Mouse (Mus musculus) forebrain, embryonic 10.5 days (tissue): Measurements from ENCODE around the gene Zfhx3. TPM values are rescaled to one million over a fixed set of nuclear protein-coding genes. Genes with fewer than 3 reads are reported as not detected.

Source experiments
- DNase-seq: peaks from one replicate; pipeline ENCODE4 v3.0.0-alpha.2; 2017; ENCODE audit warnings: low spot score; ENCODE audit errors: extremely low spot score
- H3K27ac ChIP-seq: fragments of 300-500 bp; sonication (generic); 2 replicates; pipeline ENCODE4 v1.5.1; 2016; ENCODE audit warnings: mild to moderate bottlenecking
- H3K27me3 ChIP-seq: fragments of 300-500 bp; sonication (generic); 2 replicates; pipeline ENCODE4 v1.6.1; 2016; ENCODE audit warnings: mild to moderate bottlenecking; ENCODE audit not compliant: poor library complexity, severe bottlenecking
- H3K36me3 ChIP-seq: fragments of 300-500 bp; sonication (generic); replicated peaks from 2 replicates; pipeline ENCODE4 v1.6.1; 2016; ENCODE audit warnings: mild to moderate bottlenecking, moderate library complexity
- H3K4me1 ChIP-seq: fragments of 300-500 bp; sonication (generic); 2 replicates; pipeline ENCODE4 v1.6.1; 2016
- H3K4me3 ChIP-seq: fragments of 300-500 bp; sonication (generic); 2 replicates; pipeline ENCODE4 v1.5.1; 2016; ENCODE audit warnings: mild to moderate bottlenecking, moderate library complexity
- H3K9me3 ChIP-seq: fragments of 300-500 bp; sonication (generic); 2 replicates; pipeline ENCODE4 v1.6.1; 2016; ENCODE audit warnings: mild to moderate bottlenecking, moderate library complexity
- WGBS: fragments of 180-500 bp; shearing (Covaris S2); methylation state at CpG from one replicate; pipeline ENCODE4 v1.1.7; 2016; 5-methylcytosine and 5-hydroxymethylcytosine counted together
- polyA plus RNA-seq: library from polyadenylated mRNA; unstranded; fragments of >200 nt; fragmentation: Nextera tagmentation; extraction: Ambion mirVana; gene quantifications from 2 replicates; pipeline ENCODE4 v1.2.1, GENCODE M21; 2016

Zfhx3 gene
- polyA plus RNA-seq, 1 experiment from 2014 or later: 11.4 TPM

DNA sequence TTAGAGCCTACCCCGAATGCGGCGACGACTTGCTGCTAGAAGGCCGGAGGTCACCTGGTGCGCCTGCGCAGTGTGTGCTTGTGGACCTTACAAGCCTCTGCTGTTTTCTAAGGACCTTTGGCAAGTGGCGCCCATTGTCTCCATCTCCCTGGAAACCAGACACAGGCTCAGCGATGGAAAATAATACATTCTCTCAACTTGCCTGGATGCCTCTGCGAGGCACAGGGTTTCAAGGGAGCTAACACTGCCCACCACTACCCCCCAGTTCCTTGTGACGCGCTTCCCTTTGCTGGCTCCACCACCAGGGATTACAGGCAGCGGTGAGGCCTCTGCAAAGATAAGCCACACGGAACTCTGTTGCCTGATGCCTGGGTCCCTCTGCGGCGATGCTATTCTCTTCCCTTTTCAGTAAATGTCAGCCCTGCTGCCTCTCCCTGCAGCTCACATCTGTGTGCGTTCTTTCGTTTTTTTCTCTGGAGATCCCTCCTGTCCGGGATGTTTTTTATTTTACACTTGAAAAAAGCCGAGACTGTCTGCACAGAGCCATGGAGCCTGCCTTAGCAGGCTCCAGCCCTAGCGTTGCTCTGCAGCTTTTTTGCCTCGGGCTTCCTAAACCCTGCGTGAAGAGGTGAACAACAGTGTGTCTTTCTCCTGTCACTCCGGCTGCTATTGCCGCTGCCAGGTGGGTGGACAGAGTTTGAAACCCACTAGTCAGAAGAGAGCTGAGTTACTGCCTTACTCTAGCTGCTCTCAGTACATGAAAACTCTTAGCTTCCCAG, 464.5 kb downstream of the Zfhx3 start:
- Histone ChIP-seq H3K27ac (peak overlapping the region; percentile 83), H3K4me3 (peak overlapping the region; percentile 38), H3K36me3 (no peaks in the 10 kb centered on the region)

DNA sequence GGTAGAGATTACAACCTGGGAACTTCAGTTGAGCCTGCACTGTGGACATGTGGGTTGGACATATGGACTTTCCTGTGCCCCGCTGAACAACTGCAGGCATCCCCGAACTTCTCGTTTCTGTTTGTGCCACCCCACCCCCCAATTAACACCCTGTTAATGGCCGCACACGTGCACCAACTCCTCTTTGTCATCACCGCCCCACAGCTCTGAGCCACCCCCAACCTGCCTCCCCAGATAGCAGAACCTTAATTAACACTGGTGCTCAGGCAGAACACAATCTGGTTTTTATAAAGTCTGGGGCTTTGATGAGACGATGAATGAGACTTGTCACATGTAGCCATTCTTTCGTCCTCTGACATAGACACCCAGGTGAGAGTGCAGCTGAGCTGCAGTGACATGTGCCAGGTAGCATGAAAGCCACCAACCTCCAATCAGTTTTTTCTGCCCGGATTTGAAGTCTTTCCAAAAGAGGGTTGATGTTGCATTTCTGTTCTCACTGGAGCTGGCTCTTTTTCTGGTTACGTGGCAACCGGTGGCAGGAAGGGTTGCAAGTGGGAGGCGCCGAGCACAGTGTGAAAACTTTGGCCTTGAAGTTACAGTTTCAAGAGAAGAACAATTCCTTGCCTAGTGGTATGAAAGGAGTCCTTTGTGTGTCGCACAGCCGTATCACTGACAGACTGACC, 476.9 kb downstream of the Zfhx3 start:
- Histone ChIP-seq H3K9me3 (no peaks in the 10 kb centered on the region), H3K4me3 (no peak overlapping the region), H3K4me1 (peaks cover 22% of the 10 kb centered on the region), H3K36me3 (no peaks in the 10 kb centered on the region), H3K27ac (no peak overlapping the region), H3K27me3 (peaks cover 45% of the 10 kb centered on the region)
- DNase-seq: no peak
- 64% methylated on average over 15 of the region's 15 CpGs for WGBS

More for the DNA sequence above, 464.5 kb downstream of the Zfhx3 start:
- peak; percentile 72 for DNase-seq
- H3K27me3 ChIP-seq: peaks cover 24% of the 10 kb centered on the region
- H3K4me1 ChIP-seq: peaks cover 27% of the 10 kb centered on the region
- no peaks in the 10 kb centered on the region for H3K9me3 ChIP-seq
- 29% methylated on average over 25 of the region's 25 CpGs for WGBS

DNA sequence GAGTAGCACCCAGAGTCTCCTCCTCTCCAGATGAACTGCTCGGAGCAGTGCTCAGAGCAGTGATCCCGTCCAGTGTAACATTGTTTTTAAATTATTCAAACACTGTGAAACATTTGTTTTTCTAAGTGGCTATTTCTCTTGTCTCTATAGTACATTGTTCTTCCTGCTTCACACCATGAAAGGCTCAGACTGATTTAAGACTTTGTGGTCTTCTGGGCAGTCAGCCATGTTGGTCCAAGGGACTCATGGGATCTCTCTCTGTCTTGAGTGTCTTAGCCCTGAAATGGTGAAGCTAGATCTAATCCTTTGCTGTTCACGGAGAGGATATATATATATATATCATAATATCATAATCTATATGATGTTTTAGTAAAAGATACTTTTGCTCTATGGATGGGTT, 480.1 kb downstream of the Zfhx3 start:
- WGBS: 77% methylated on average over 3 of the region's 3 CpGs

DNA sequence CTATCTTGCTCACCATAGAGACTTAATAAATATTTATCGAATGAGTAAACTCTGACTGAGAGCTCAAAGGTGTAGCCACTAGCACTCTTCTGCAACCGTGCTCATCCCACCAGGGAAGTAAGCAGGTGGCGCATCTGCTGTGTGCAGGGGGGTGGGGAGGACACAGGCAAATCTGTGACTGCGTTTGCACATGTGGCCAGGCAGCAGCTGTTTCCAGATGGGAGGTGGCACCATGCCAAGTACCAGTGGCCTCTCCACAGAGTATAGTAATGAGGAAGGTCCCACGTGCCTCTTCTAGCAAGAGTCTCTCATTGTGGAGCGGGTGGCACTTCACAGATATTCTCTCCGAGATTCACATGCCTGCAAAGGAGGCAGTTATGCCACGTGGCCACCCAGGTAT, 481.9 kb downstream of the Zfhx3 start:
- Histone ChIP-seq H3K36me3 (no peaks in the 10 kb centered on the region), H3K4me1 (peaks cover 12% of the 10 kb centered on the region), H3K27me3 (peaks cover 45% of the 10 kb centered on the region), H3K9me3 (no peaks in the 10 kb centered on the region), H3K27ac (no peak overlapping the region), H3K4me3 (no peak overlapping the region)
- no peak for DNase-seq
- WGBS: 87% methylated on average over 8 of the region's 8 CpGs

More for the DNA sequence above, 480.1 kb downstream of the Zfhx3 start:
- Histone ChIP-seq H3K4me3 (no peak overlapping the region), H3K27ac (no peak overlapping the region), H3K9me3 (no peaks in the 10 kb centered on the region), H3K36me3 (no peaks in the 10 kb centered on the region), H3K4me1 (peaks cover 22% of the 10 kb centered on the region), H3K27me3 (peaks cover 36% of the 10 kb centered on the region)
- DNase-seq: no peak

DNA sequence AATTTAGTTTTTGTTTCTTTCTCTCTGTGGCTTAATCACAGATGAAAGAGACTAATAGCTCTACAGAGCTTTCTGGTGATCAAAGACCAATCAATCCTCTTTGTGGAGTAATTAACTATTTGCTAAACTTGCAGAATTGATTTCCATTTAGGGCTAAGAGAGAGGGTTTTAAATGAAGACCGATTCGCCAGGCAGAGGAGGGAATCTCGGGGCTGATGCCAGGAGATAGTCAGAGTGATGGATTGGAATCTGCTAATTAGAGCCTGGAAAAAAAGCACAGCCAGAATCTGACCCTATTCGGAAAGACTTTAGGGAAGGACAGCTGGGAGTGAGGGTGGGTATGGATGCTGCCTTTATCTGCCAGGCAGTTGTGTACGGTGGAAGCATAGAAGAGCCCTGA, 490.9 kb downstream of the Zfhx3 start:
- H3K4me3 ChIP-seq: no peak overlapping the region
- DNase-seq: no peak
- no peaks in the 10 kb centered on the region for H3K36me3 ChIP-seq
- H3K27ac ChIP-seq: no peak overlapping the region
- peaks cover 28% of the 10 kb centered on the region for H3K4me1 ChIP-seq
- peaks cover 94% of the 10 kb centered on the region for H3K27me3 ChIP-seq
- no peaks in the 10 kb centered on the region for H3K9me3 ChIP-seq
- 27% methylated on average over 5 of the region's 5 CpGs for WGBS

DNA sequence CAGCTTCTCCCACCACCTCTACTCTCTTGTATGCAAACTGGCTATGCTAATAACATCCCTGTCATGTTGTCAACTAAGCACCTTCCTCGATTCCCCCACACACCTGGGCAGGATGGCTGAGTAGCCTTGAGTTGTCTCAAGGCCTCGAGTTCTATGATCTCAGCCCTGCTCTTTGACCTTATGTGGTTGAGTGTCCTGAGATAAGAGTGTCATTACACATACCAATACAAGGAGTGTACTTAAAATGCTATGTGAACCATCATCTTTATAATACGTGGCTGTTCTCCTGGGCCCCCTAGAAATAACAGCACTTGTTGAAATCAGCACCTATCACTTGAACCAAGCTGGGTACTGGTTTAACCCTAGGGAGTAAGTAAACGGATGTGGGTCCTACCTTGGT, 492.1 kb downstream of the Zfhx3 start:
- Histone ChIP-seq H3K4me3 (no peak overlapping the region), H3K27me3 (peaks cover 89% of the 10 kb centered on the region), H3K36me3 (no peaks in the 10 kb centered on the region), H3K27ac (no peak overlapping the region), H3K4me1 (peaks cover 32% of the 10 kb centered on the region), H3K9me3 (no peaks in the 10 kb centered on the region)
- WGBS: 85% methylated on average over 4 of the region's 4 CpGs
- no peak for DNase-seq

DNA sequence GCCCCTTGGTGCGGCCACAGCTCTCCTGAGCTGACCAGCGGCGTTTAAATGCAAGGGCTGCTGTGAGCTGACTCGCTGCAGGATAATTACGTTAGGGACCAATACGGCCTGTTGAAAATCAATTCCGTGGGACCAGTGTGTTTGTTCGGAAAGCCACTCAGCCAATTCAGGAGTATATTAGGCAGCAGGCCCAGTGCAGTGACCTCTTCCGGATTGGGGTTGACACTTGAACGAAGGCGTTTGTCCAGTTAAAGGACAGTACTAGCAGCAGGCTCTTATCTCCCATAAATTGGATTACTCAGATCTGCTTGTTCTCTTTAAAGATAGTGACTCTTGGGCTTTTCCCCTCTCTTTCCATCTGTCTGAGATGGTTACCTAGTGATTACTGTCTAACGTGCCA, 493.9 kb downstream of the Zfhx3 start:
- WGBS: 53% methylated on average over 12 of the region's 12 CpGs
- peaks cover 76% of the 10 kb centered on the region for H3K27me3 ChIP-seq
- no peaks in the 10 kb centered on the region for H3K9me3 ChIP-seq
- H3K4me3 ChIP-seq: no peak overlapping the region
- peaks cover 36% of the 10 kb centered on the region for H3K4me1 ChIP-seq
- H3K27ac ChIP-seq: no peak overlapping the region
- no peak for DNase-seq
- no peaks in the 10 kb centered on the region for H3K36me3 ChIP-seq

DNA sequence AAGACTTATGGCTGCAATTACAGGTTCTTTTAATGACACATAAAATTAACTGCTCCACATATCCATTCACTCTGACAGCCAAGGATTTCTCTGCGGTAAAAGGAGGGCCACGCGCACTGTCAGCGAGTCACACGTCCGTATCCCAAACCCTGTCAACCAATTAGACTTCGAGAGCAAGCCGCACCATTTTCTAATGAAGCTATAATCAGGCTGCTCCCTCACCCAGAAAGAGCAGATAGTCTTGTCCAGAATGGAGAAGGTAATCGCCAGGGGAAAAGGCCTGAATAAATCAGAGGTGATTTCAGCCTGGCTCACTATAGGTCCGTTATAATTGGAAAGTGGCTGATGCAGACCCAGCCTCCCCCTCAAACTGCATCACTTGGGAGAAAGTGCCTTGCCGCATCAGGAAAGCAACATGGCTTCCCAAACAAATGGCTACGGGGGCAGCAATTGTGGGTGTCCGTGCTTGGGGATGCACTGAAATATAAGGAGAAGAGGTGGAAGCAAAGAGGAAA, 494.9 kb downstream of the Zfhx3 start:
- Histone ChIP-seq H3K27me3 (peaks cover 69% of the 10 kb centered on the region), H3K9me3 (no peaks in the 10 kb centered on the region), H3K36me3 (no peaks in the 10 kb centered on the region), H3K4me3 (no peak overlapping the region), H3K4me1 (peaks cover 36% of the 10 kb centered on the region), H3K27ac (no peak overlapping the region)
- 89% methylated on average over 13 of the region's 13 CpGs for WGBS
- no peak for DNase-seq

DNA sequence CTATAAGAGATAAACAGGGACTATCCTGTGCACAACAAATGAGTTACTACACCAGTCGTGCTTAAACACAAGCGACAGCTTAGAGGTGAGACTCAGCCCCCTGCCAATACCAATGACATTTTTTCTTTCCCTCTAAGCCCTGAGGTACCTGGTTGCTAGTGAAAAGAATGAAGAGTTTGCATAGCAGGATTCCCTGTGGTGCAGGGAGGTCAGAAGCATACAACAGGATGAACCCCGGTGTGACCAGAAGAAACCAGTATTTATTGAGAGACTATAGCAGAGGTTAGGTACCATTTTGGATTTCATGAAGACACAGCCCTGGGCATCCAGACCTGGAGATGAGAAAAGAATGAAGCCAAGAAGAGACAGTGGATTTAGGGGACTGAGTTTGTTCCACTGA, 498.0 kb downstream of the Zfhx3 start:
- 67% methylated on average over 3 of the region's 3 CpGs for WGBS
- H3K36me3 ChIP-seq: no peaks in the 10 kb centered on the region
- H3K27me3 ChIP-seq: peaks cover 43% of the 10 kb centered on the region
- H3K27ac ChIP-seq: no peak overlapping the region
- no peak for DNase-seq
- H3K4me1 ChIP-seq: peaks cover 28% of the 10 kb centered on the region
- no peaks in the 10 kb centered on the region for H3K9me3 ChIP-seq
- no peak overlapping the region for H3K4me3 ChIP-seq

DNA sequence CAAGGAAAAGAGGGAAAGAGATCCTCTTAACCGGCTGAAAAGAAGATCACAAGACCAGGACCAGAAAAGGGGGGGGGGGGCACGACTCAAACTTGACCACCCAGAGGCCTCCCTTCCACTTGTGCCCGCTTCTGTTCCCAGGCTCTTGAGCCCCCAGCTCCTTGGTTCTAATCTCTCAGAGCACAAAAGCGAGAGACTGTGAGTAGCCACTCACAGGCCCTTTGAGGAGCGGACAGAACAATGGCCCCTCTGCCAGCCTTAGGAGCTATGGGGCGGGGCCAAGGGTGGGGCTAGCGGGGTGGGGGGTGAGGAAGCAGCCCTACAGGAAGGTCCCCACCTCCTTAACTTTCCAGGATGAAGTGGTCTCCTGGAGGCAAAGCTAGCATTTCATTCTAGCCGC, 508.4 kb downstream of the Zfhx3 start:
- H3K4me3 ChIP-seq: peak overlapping the region; percentile 30
- peaks cover 53% of the 10 kb centered on the region for H3K27me3 ChIP-seq
- no peaks in the 10 kb centered on the region for H3K36me3 ChIP-seq
- peak; percentile 76 for DNase-seq
- peak overlapping the region; percentile 78 for H3K27ac ChIP-seq
- H3K9me3 ChIP-seq: no peaks in the 10 kb centered on the region
- WGBS: 5% methylated on average over 8 of the region's 8 CpGs
- H3K4me1 ChIP-seq: peaks cover 43% of the 10 kb centered on the region

DNA sequence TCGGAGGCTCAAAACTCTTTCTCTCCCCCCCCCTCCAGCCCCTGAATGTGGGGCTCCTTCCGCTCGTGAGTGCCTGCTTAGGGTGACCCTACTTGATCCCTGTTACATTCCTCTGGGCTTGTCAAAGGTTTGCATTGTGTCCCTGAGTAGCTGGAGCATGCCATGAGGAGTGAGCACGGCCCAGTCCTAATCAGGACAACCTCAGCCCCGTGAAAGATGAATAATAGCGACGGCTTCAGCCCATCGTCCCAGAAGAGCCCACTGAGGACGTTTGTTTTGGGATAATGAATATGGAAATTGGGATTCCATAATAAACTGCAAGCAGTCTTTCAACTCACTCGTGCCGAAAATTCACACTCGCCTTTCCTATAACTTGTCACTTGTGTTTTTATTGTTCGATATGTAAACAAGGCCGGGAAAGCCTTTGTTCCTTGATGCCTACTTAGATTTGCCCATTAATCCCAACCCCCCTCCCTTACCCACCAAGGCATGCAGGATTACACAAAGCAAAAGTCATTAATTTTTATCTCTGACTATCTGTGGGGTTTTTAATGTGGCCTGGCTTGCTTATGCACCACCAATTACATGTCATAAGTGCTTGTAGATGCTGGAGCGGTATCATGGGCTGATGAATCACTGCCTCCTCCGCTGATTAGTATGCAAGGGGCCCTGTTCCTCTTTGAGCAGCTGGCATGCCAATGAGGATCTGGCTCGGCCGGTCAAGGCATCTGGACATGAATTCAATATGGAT, 512.3 kb downstream of the Zfhx3 start:
- Histone ChIP-seq H3K36me3 (no peaks in the 10 kb centered on the region), H3K27me3 (peaks cover 43% of the 10 kb centered on the region), H3K27ac (peak overlapping the region; percentile 66), H3K4me1 (peaks cover 43% of the 10 kb centered on the region), H3K4me3 (no peak overlapping the region), H3K9me3 (peaks cover 21% of the 10 kb centered on the region)
- peak; percentile 48 for DNase-seq
- 53% methylated on average over 18 of the region's 18 CpGs for WGBS

DNA sequence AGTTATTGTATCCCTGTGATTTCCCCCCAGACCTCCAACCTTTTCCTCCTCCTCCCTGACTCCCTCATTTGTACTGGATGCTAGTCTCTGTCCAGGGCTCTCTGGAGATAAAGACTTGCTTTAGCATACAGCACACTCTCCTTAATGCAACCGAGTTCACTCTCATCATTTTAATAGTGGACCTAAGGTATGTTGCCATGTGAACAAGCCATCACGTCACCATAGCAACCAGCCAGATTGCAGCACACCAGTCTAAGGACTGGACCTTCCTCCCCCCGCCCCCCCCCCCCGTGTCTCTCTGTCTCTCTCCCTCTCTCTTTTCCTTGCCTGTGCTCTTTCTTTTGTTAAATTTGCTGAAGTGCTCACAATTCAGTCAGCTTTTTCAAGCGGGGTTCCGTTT, 524.2 kb downstream of the Zfhx3 start:
- no peaks in the 10 kb centered on the region for H3K9me3 ChIP-seq
- 0 out of 2 replicates have a peak overlapping the region, but pooled peaks have one; percentile 35 for H3K27ac ChIP-seq
- no peak for DNase-seq
- H3K4me1 ChIP-seq: peaks cover 31% of the 10 kb centered on the region
- peaks cover 19% of the 10 kb centered on the region for H3K27me3 ChIP-seq
- WGBS: 74% methylated on average over 6 of the region's 6 CpGs
- no peaks in the 10 kb centered on the region for H3K36me3 ChIP-seq
- no peak overlapping the region for H3K4me3 ChIP-seq
